Mouse (Mus musculus) liver, embryonic 14.5 days (tissue): ENCODE results near the gene 4930578C19Rik. TPM values are rescaled to one million over a fixed set of nuclear protein-coding genes. Genes with fewer than 3 reads are reported as not detected.
A peak's percentile ranks its signal among the peaks of the same experiment; 100 is the strongest.

Experiments used
- ATAC-seq: fragments of 200-750 bp; cut with Nextera tagmentation; 2 replicates; pipeline ENCODE4 v1.8.0; 2017; ENCODE audit warnings: moderate number of reproducible peaks, mild to moderate bottlenecking, moderate library complexity; ENCODE audit not compliant: insufficient read depth
- DNase-seq, 3 experiments: peaks; one replicate each; pipeline ENCODE4 v3.0.0-alpha.2; 2012 to 2013; ENCODE audit warnings: low read depth in 3 of 3, low spot score in 3 of 3
- H3K27ac ChIP-seq: fragments of 300-500 bp; sonication (generic); 2 replicates; pipeline ENCODE4 v1.5.1; 2014; ENCODE audit warnings: moderate library complexity, mild to moderate bottlenecking, control low read depth, inconsistent platforms
- H3K27me3 ChIP-seq: fragments of 300-500 bp; sonication (generic); 2 replicates; pipeline ENCODE4 v1.6.1; 2014; ENCODE audit warnings: mild to moderate bottlenecking, low read length, moderate library complexity; ENCODE audit not compliant: control insufficient read depth, insufficient read depth
- H3K36me3 ChIP-seq: fragments of 300-500 bp; sonication (generic); replicated peaks from 2 replicates; pipeline ENCODE4 v1.6.1; 2014; ENCODE audit warnings: low read depth; ENCODE audit not compliant: control insufficient read depth, insufficient read depth
- H3K4me1 ChIP-seq, 2 experiments: fragments of 200-500 bp in 1 of 2; fragments of 300-500 bp in 1 of 2; sonication (generic) in 1 of 2; replicated peaks; 2 replicates each; pipeline ENCODE4 v1.6.1; 2012 to 2014; ENCODE audit warnings: antibody characterized with exemption in 1 of 2, inconsistent platforms in 1 of 2, low read length in 1 of 2; ENCODE audit not compliant: control insufficient read depth in 2 of 2, insufficient read depth in 2 of 2
- H3K4me2 ChIP-seq: fragments of 300-500 bp; sonication (generic); 2 replicates; pipeline ENCODE4 v1.6.1; 2014; ENCODE audit warnings: low read depth, mild to moderate bottlenecking, control low read depth, moderate library complexity
- H3K4me3 ChIP-seq, 2 experiments: fragments of 200-500 bp in 1 of 2; fragments of 300-500 bp in 1 of 2; sonication (generic) in 1 of 2; 2 replicates each; pipeline ENCODE4 v1.5.1; 2012 to 2014; ENCODE audit warnings: low read depth in 2 of 2, low read length in 2 of 2, mild to moderate bottlenecking in 2 of 2, control low read depth in 1 of 2, inconsistent platforms in 1 of 2, moderate library complexity in 1 of 2; ENCODE audit not compliant: insufficient read depth in 1 of 2
- H3K9ac ChIP-seq: fragments of 300-500 bp; sonication (generic); replicated peaks from 2 replicates; pipeline ENCODE4 v1.6.1; 2014; ENCODE audit warnings: mild to moderate bottlenecking, control low read depth, moderate library complexity
- H3K9me3 ChIP-seq: fragments of 300-500 bp; sonication (generic); 2 replicates; pipeline ENCODE4 v1.6.1; 2016; ENCODE audit warnings: low read length, mixed read lengths; ENCODE audit not compliant: control insufficient read depth
- CTCF ChIP-seq: IDR thresholded peaks from 2 replicates; pipeline ENCODE4 v1.5.1; 2016; ENCODE audit warnings: antibody characterized with exemption, low read depth, control low read depth
- EP300 ChIP-seq: IDR thresholded peaks from 2 replicates; pipeline ENCODE4 v1.6.1; 2016; ENCODE audit warnings: antibody characterized with exemption, low read depth
- WGBS: fragments of 180-500 bp; shearing (Covaris S2); extraction: QIAGEN DNeasy Blood & Tissue Kit; methylation state at CpG from one replicate; pipeline ENCODE4 v1.1.7; 2014; ENCODE audit not compliant: insufficient replicate concordance; 5-methylcytosine and 5-hydroxymethylcytosine counted together
- polyA plus RNA-seq, 2 experiments: library from polyadenylated mRNA; depleted of rRNA in 1 of 2; stranded (reverse) in 1 of 2; unstranded in 1 of 2; fragments of >200 nt; fragmentation: Nextera tagmentation in 1 of 2; extraction: Ambion mirVana in 1 of 2; gene quantifications; 2 replicates each; pipeline versions ENCODE4 v1.2.1 to v1.2.3; 2012 to 2014

The 4930578C19Rik gene
- polyA plus RNA-seq (2012; rRNA removed) (0.01 TPM in 1 of 2 replicates, not detected in the other), polyA plus RNA-seq (2014; fragmentation: Nextera tagmentation; extraction: Ambion mirVana) (not detected in 2 replicates)

DNA sequence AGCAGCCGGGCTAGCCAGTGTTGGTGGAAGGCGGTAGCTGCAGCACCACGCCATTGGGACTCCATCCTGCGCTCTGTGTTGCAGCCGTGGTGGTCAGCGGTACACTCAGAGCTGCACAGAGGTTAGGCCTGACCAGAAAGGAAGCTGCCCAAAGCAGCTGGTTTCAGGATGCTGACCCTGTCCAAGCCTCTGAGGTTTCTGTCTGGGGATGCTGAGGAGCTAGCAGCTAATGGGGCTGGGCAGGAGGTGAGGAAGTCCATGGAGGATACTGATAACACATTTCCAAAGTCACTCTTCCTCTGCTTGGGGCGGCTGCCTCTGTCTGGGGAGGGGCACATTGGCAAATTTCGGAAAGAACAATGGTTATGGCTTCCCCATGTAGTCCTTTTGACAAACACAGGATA lies at the start of gene 4930578C19Rik:
Gene 4930578C19Rik (minus strand): TSS at position 200 of the 404 bp plus-strand sequence.
- Histone ChIP-seq H3K27me3 (no peaks in the 10 kb centered on the region), H3K4me1 (no peaks in the 10 kb centered on the region), H3K36me3 (no peaks in the 10 kb centered on the region), H3K9ac (no peak within 1 kb of the TSS), H3K4me3 (no peak within 1 kb of the TSS), H3K4me2 (no peak within 1 kb of the TSS), H3K27ac (no peak within 1 kb of the TSS), H3K9me3 (no peaks in the 10 kb centered on the region)
- no peak for DNase-seq
- 44% methylated on average over 8 of the region's 8 CpGs for WGBS
- no peak for ATAC-seq
- TF ChIP-seq EP300 (no peak), CTCF (no peak)

DNA sequence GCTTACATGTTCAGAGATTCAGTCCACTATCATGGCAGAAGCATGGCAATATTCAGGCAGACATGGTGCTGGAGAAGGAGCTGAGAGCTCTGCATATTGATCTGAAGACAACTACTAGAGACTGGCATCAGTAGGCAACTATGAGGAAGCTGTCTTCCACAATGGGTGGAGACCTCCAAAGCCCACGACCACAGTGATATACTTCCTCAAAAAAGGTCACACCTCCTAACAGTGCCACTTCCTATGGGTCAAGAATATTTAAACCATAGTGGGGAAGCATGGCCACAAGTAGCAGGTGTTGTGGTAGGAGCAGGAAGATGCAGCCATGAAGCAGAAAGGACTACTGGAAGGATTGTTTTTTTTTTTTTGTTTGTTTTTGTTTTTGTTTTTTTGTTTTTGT lies 6.5 kb upstream of the 4930578C19Rik start:
- Histone ChIP-seq H3K9ac (no peak overlapping the region), H3K4me2 (no peak overlapping the region), H3K4me3 (no peak overlapping the region), H3K4me1 (no peaks in the 10 kb centered on the region), H3K9me3 (no peaks in the 10 kb centered on the region), H3K36me3 (no peaks in the 10 kb centered on the region), H3K27ac (no peak overlapping the region), H3K27me3 (no peaks in the 10 kb centered on the region)
- TF ChIP-seq EP300 (no peak), CTCF (no peak)
- WGBS = 8% methylated on average over 1 of the region's 1 CpGs
- ATAC-seq = no peak
- DNase-seq = no peak

DNA sequence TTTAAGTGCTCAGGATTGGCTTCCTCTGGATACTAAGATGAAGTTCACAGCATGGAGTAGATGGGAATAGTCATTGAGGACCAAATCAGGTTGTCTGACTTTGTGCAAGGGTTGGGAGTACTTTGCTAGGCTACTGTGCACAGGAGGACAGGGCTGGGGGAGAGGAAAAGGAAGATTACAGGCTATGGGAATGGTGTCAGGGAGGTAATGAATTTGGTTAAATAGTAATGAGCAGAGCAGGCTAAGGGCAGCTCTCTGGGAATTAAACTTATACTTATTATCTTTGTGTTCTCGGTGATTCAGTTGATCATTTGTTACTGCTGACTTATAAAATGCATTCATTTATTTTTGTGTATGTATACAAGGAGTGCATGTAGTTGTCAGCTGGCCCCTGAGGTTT lies 1.7 kb upstream of the 4930578C19Rik start:
- Histone ChIP-seq H3K27me3 (no peaks in the 10 kb centered on the region), H3K4me1 (no peaks in the 10 kb centered on the region), H3K9me3 (no peaks in the 10 kb centered on the region), H3K4me2 (no peak overlapping the region), H3K4me3 (no peak overlapping the region), H3K9ac (no peak overlapping the region), H3K36me3 (no peaks in the 10 kb centered on the region), H3K27ac (no peak overlapping the region)
- DNase-seq = no peak
- no peak for ATAC-seq
- 56% methylated on average over 1 of the region's 1 CpGs for WGBS
- TF ChIP-seq EP300 = no peak
- no peak for TF ChIP-seq CTCF

DNA sequence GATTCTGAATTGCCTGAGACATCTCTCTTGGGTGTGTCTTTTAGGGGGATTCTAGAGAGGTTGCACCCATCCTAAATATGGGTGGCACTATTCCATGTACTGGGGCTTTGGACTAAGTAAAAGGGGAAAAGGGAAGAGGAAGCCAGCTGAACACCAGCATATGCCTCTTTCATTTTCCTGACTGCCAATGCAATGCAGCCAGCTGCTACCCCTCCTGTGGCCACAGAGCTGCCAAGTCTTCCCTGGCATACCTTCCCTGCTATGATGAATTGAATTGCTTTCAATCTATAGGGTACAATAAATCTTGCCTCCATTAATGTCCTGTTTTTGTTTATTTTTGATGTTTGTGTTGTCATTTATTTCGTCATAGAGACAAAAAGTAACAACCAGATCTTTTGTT lies 9.6 kb downstream of the 4930578C19Rik start:
- no peak overlapping the region for H3K9ac ChIP-seq
- no peak overlapping the region for H3K27ac ChIP-seq
- 29% methylated on average over 1 of the region's 1 CpGs for WGBS
- ATAC-seq = no peak
- H3K36me3 ChIP-seq = no peaks in the 10 kb centered on the region
- DNase-seq = no peak
- H3K4me2 ChIP-seq = no peak overlapping the region
- no peaks in the 10 kb centered on the region for H3K27me3 ChIP-seq
- no peaks in the 10 kb centered on the region for H3K4me1 ChIP-seq
- H3K9me3 ChIP-seq = no peaks in the 10 kb centered on the region
- no peak for TF ChIP-seq CTCF
- TF ChIP-seq EP300 = no peak
- no peak overlapping the region for H3K4me3 ChIP-seq

DNA sequence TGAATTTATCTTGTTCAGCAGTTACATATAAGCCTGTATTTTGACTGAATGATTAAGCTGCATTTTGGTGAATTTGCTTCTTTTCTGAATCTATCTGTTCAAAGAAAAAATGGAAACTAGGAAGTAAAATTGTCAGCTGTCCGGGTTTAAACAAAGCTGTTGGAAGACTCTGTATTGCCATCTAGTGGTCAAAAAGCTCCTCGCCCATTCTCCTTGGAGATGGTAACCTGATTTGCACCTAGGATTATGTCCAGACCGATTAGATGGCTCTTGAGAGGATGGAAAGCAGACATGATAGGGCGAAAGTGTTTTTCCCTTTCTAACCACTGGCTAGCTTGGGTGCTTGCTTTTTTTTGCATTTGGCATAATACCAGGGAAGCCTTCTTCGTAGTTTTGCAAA lies 19.1 kb downstream of the 4930578C19Rik start:
- Histone ChIP-seq H3K4me1 (no peaks in the 10 kb centered on the region), H3K4me2 (no peak overlapping the region), H3K4me3 (no peak overlapping the region), H3K27ac (no peak overlapping the region), H3K27me3 (no peaks in the 10 kb centered on the region), H3K9ac (no peak overlapping the region), H3K9me3 (no peaks in the 10 kb centered on the region), H3K36me3 (no peaks in the 10 kb centered on the region)
- WGBS = 25% methylated on average over 5 of the region's 5 CpGs
- ATAC-seq = no peak
- no peak for TF ChIP-seq EP300
- TF ChIP-seq CTCF = peak; percentile 58
- DNase-seq = peak; percentile 4 to 13 (median 9)
